Mouse (Mus musculus) heart, adult 2 months (tissue): ENCODE data around the gene Fbrs. TPM values are rescaled to one million over a fixed set of nuclear protein-coding genes. Genes with fewer than 3 reads are reported as not detected.
"Not testable (repeated sequence)": the region's sequence is repeated elsewhere in the genome, so short reads cannot be mapped to it uniquely, and the experiment has no call there.

ENCODE experiments used
- DNase-seq, 2 experiments: peaks; one replicate each; pipeline ENCODE4 v3.0.0; 2021
- H3K27ac ChIP-seq: fragments of 200-600 bp; 2 replicates; pipeline ENCODE4 v1.8.1; 2022
- H3K27me3 ChIP-seq: fragments of 200-500 bp; 2 replicates; pipeline ENCODE4 v1.6.1; 2012; ENCODE audit warnings: mild to moderate bottlenecking, low read length, inconsistent platforms, mixed read lengths; ENCODE audit not compliant: control insufficient read depth, insufficient read depth
- H3K36me3 ChIP-seq: fragments of 200-500 bp; 2 replicates; pipeline ENCODE4 v1.6.1; 2012; ENCODE audit warnings: low read length, inconsistent platforms; ENCODE audit not compliant: control insufficient read depth, insufficient read depth
- H3K4me1 ChIP-seq: fragments of 200-500 bp; 2 replicates; pipeline ENCODE4 v1.6.1; 2011; ENCODE audit warnings: low read length; ENCODE audit not compliant: control insufficient read depth, insufficient read depth
- H3K4me3 ChIP-seq: fragments of 200-600 bp; 2 replicates; pipeline ENCODE4 v1.8.1; 2022
- H3K79me2 ChIP-seq: fragments of 200-500 bp; replicated peaks from 2 replicates; pipeline ENCODE4 v1.6.1; 2012; ENCODE audit warnings: mild to moderate bottlenecking, inconsistent platforms, low read length, moderate library complexity, mixed read lengths; ENCODE audit not compliant: control insufficient read depth, insufficient read depth
- H3K9ac ChIP-seq: fragments of 200-500 bp; 2 replicates; pipeline ENCODE4 v1.6.1; 2012; ENCODE audit warnings: low read depth, mild to moderate bottlenecking, control low read depth, inconsistent platforms, low read length, mixed read lengths
- CTCF ChIP-seq: fragments of 200-600 bp; IDR thresholded peaks from 2 replicates; pipeline ENCODE4 v1.8.1; 2022; ENCODE audit warnings: antibody characterized with exemption, mild to moderate bottlenecking, moderate library complexity
- EP300 ChIP-seq: fragments of 200-500 bp; IDR thresholded peaks from 2 replicates; pipeline ENCODE4 v1.6.1; 2011; ENCODE audit warnings: low read depth, low read length, control low read depth; ENCODE audit not compliant: insufficient read depth
- POLR2A ChIP-seq: fragments of 200-500 bp; IDR thresholded peaks from 2 replicates; pipeline ENCODE4 v1.6.1; 2011; ENCODE audit warnings: mild to moderate bottlenecking, low read depth, low read length, control low read depth; ENCODE audit not compliant: insufficient read depth
- WGBS: fragments of 180-500 bp; shearing (Covaris S2); methylation state at CpG from one replicate; pipeline ENCODE4 v1.1.7; 2018; 5-methylcytosine and 5-hydroxymethylcytosine counted together
- intact Hi-C: fragments of 180-260 bp; cut with DNase I; formaldehyde crosslinking; loops from one replicate; pipeline ENCODE4 v1.15.1; 2025
- polyA plus RNA-seq: library from polyadenylated mRNA; depleted of rRNA; stranded (reverse); fragments of >200 nt; gene quantifications from 2 replicates; pipeline ENCODE4 v1.2.3, GENCODE M21; 2012
- total RNA-seq, 2 experiments: library from RNA; stranded (reverse); gene quantifications; 2 replicates each; pipeline ENCODE4 v1.2.3; 2021

Gene Fbrs
- total and polyA plus RNA-seq, 3 experiments: 16.4 to 33.9 (median 31.2) TPM

DNA sequence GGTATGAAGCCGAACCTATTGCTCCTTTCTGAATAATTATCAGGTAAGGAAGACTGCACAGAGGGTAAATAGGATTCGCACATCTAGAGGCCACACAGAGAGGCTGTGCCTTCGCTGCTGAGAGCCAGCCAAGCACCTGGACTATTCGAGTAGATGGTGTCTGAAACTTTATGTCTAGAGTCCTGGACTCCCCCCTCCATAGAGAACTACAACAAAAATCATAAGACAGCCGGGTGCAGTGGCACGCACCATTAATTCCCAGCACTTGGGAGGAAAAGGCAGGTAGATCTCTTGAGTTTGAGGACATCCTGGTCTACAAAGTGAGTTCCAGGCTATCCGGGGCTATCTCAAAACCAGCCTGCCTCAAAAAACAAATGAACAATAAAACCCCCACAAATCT lies 29.0 kb upstream of the Fbrs start:
- DNase-seq: no peak
- Histone ChIP-seq H3K4me1 (peaks cover 1% of the 10 kb centered on the region; the same call in 1 of the 2 replicates), H3K27me3 (no peaks in the 10 kb centered on the region), H3K36me3 (peaks cover 9% of the 10 kb centered on the region; the same call in 1 of the 2 replicates), H3K79me2 (no peaks in the 10 kb centered on the region), H3K4me3 (no peak overlapping the region), H3K9ac (no peak overlapping the region), H3K27ac (no peak overlapping the region)
- TF ChIP-seq POLR2A (no peak), CTCF (no peak), EP300 (no peak)
- intact Hi-C loops: loop anchor here (1.0 to 2.0 kb wide), 2 partner anchors 20 to 43 kb away; partner anchors contain the start of gene Zfp764
- WGBS: 83% methylated on average over 7 of the region's 7 CpGs

DNA sequence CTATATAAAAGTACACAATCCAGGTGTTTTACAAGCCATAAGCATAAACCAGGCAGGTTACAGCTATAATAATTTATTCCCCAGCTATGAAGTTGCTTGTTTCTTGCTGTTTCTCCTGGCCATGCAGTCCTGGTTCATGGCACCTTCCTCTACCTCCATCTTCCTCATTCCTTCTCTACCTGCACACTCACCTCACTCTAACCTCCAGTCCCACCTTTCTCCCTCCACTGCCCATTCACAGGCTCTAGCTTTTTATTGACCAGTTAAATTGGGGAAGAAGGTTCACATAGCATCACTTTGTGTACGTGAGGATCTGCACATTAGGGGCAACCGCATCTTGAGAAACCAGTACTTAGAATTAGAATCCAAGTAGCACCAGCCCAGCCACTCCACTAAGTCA lies 25.9 kb upstream of the Fbrs start:
- TF ChIP-seq EP300 (no peak), POLR2A (no peak), CTCF (no peak)
- 97% methylated on average over 2 of the region's 2 CpGs for WGBS
- H3K79me2 ChIP-seq: peaks cover 2% of the 10 kb centered on the region; the same call in 1 of the 2 replicates
- H3K9ac ChIP-seq: no peak overlapping the region
- H3K36me3 ChIP-seq: peaks cover 7% of the 10 kb centered on the region; the same call in 1 of the 2 replicates
- no peak overlapping the region for H3K4me3 ChIP-seq
- intact Hi-C loops: no loop called here
- no peak overlapping the region for H3K27ac ChIP-seq
- no peaks in the 10 kb centered on the region for H3K27me3 ChIP-seq
- no peak for DNase-seq
- peaks cover 1% of the 10 kb centered on the region; the same call in 1 of the 2 replicates for H3K4me1 ChIP-seq

DNA sequence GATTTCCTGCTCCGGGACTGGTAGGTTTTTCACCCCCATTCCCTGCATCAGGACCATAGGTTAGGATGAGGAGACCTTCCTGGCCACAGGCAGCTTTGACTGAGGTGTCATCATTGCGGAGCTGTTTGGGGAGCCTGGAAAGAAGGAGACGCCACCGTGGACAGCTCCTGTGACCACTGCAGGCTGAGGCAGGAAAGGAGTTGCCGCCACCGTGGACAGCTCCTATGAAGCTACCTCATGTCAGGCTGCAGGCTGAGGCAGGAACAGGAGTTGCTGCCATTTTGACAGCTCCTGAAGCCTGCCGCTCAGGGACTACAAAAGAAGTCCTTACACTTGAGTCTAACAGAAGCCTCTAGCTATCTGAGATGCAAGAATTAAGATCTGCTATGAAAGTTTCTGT lies 24.1 kb upstream of the Fbrs start:
- Histone ChIP-seq H3K79me2 (peaks cover 2% of the 10 kb centered on the region; the same call in 1 of the 2 replicates), H3K9ac (no peak overlapping the region), H3K36me3 (0 out of 2 replicates have a peak, but pooled peaks cover 3% of the 10 kb centered on the region), H3K27ac (no peak overlapping the region), H3K27me3 (no peaks in the 10 kb centered on the region), H3K4me3 (no peak overlapping the region), H3K4me1 (no peaks in the 10 kb centered on the region)
- TF ChIP-seq EP300: no peak
- no peak for TF ChIP-seq CTCF
- no peak for TF ChIP-seq POLR2A
- 84% methylated on average over 7 of the region's 7 CpGs for WGBS
- DNase-seq: no peak
- intact Hi-C loops: no loop called here

DNA sequence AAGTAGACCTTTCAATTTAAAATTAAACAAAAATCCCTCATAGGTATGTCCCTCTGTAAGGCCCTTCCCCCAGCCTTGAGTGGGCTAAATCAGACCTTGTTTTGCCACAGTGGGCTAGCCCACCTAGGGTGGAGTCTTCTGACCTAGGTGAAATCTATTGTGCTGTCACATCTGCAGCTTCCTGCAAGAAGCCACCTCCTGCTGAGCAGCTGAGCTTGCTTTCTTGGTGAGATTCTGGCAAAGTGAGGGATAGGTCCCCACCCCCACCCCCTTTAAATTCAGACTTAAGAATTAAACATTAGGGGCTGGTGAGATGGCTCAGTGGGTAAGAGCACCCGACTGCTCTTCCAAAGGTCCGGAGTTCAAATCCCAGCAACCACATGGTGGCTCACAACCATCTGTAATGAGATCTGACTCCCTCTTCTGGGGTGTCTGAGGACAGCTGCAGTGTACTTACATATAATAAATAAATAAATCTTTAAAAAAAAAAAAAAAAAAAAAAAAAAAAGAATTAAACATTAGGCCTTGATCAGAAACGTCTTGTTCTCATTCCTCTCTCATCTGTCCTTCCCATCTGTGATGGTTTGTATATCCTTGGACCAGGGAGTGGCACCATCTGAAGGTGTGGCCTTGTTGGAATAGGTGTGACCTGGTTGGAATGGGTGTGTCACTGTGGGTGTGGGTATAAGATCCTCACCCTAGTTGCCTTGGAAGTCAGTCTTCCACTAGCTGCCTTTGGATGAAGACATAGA lies 20.5 kb upstream of the Fbrs start:
- DNase-seq, H3K36me3 ChIP-seq, intact Hi-C loops, H3K4me1 ChIP-seq, H3K27ac ChIP-seq, H3K27me3 ChIP-seq, H3K79me2 ChIP-seq, H3K9ac ChIP-seq, H3K4me3 ChIP-seq: not testable (repeated sequence)
- WGBS: 90% methylated on average over 3 of the region's 3 CpGs

DNA sequence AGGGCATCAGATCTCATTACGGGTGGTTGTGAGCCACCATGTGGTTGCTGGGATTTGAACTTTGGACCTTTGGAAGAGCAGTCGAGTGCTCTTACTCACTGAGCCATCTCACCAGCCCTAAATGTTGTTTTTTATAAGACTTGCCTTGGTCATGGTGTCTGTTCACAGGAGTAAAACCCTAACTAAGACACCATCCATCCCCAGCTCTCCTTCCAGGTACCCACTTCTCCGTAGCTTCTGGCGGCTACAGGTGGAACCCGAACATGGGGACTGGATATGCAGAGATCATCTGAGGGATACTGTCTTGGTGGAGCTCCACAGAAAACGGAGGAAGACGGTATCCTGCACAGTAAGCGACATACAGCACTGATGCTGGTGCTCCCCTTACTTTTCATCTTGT lies 19.7 kb upstream of the Fbrs start, which contains the start of gene Prr14:
TSS of gene Prr14 (plus strand) at position 301 of the 400 bp plus-strand sequence.
- not testable (repeated sequence) for H3K36me3 ChIP-seq

DNA sequence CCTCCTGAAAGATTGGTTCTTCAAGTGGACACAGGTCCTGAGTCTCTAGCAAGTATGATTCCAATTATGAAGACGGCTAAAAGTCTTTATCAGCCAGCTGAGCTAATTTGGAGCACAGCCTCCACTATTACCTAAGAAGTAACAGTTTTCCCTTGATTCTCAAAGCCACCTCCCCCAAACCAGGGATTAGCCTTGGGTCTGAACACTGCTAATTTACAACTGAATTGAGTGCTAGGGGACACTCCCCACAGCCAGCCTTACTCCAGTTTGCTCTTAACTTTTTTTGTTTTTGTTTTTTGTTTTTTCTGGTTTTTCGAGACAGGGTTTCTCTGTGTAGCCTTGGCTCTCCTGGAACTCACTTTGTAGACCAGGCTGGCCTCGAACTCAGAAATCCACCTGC lies 13.8 kb upstream of the Fbrs start:
- Histone ChIP-seq H3K36me3 (peaks cover 5% of the 10 kb centered on the region), H3K79me2 (no peaks in the 10 kb centered on the region), H3K4me1 (peaks cover 2% of the 10 kb centered on the region; the same call in 1 of the 2 replicates), H3K9ac (no peak overlapping the region), H3K4me3 (no peak overlapping the region), H3K27ac (no peak overlapping the region), H3K27me3 (no peaks in the 10 kb centered on the region)
- no peak for DNase-seq
- 82% methylated on average over 3 of the region's 3 CpGs for WGBS
- TF ChIP-seq CTCF (no peak), POLR2A (no peak), EP300 (no peak)
- intact Hi-C loops: no loop called here

More for the DNA sequence above, 19.7 kb upstream of the Fbrs start, which contains the start of gene Prr14:
- H3K79me2 ChIP-seq, H3K27me3 ChIP-seq, H3K4me3 ChIP-seq, DNase-seq, H3K4me1 ChIP-seq, H3K9ac ChIP-seq, intact Hi-C loops, H3K27ac ChIP-seq: not testable (repeated sequence)
- WGBS: 97% methylated on average over 8 of the region's 8 CpGs

DNA sequence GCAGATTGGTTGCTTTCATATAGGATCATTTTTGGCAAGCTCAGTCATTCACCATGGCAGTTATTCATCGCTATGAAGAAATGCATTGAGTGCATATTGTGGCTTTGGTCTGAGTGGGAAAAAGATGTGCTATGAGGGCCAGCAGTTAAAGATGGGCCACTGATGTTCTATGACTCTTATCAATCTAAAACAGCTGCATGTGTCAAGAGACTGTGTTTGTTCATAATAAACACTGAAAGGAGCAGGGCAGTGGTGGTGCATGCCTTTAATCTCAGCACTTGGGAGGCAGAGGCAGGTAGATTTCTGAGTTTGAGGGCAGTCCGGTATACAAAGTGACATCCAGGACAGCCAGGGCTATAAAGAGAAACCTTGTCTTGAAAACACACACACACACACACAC lies 13.3 kb upstream of the Fbrs start:
- H3K79me2 ChIP-seq, DNase-seq, H3K36me3 ChIP-seq, intact Hi-C loops, H3K9ac ChIP-seq, H3K27ac ChIP-seq, H3K4me1 ChIP-seq, H3K4me3 ChIP-seq, H3K27me3 ChIP-seq: not testable (repeated sequence)
- WGBS: 93% methylated on average over 2 of the region's 2 CpGs
